Mouse (Mus musculus) gastrocnemius, adult 8-10 months (tissue): Measurements from ENCODE around the gene Olfr638. TPM values are rescaled to one million over a fixed set of nuclear protein-coding genes. Genes with fewer than 3 reads are reported as not detected.
"Not testable (repeated sequence)": the region's sequence is repeated elsewhere in the genome, so short reads cannot be mapped to it uniquely, and the experiment has no call there.

Source experiments
- DNase-seq, 2 experiments: peaks; one replicate each; pipeline ENCODE4 v3.0.0; 2022; ENCODE audit warnings: low spot score in 2 of 2
- total RNA-seq, 4 experiments: library from RNA; stranded (reverse); gene quantifications; 2 replicates each; pipeline ENCODE4 v1.2.4; 2022

Olfr638 gene
- not detected for total RNA-seq

GRCm38 (mm10) chr7:103998446-103998845 is at the start of gene Olfr638:
Olfr638 (plus strand) TSS chr7:103998746.
- no peak for DNase-seq

GRCm38 (mm10) chr7:103966873-103967272 is 31.7 kb upstream of the Olfr638 start:
- DNase-seq: not testable (repeated sequence)

GRCm38 (mm10) chr7:103970852-103971251 is 27.7 kb upstream of the Olfr638 start, which contains the start of gene Olfr635:
Olfr635 (plus strand) TSS chr7:103971152.
- DNase-seq: no peak

DNA sequence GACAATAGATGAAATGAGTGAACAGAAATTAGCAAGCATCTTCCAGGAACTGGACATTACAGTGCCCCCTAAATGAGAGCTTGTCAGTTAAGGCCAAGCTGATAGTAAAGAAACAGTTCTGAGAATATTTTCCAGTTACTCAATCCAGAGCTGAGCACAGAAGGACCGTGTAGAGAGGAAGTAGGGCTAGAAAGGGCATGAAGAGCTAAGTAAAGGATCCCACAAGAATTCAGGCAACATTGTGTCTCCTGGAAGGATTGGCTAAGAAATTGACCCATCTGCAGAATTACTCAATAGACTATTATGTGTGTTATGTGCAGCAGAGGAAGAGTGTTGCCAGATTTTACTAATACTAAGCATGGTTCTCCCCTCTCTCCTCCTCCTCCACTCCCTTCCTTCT is 26.8 kb upstream of the Olfr638 start:
- DNase-seq: no peak

GRCm38 (mm10) chr7:103999124-103999523 is 578 bp downstream of the Olfr638 start:
- DNase-seq: no peak

- no peak for DNase-seq
Observed at GRCm38 (mm10) chr7:104017203-104017602, 18.7 kb downstream of the Olfr638 start, which contains the start of gene Olfr639. Olfr639 (minus strand) TSS chr7:104017303.

DNA sequence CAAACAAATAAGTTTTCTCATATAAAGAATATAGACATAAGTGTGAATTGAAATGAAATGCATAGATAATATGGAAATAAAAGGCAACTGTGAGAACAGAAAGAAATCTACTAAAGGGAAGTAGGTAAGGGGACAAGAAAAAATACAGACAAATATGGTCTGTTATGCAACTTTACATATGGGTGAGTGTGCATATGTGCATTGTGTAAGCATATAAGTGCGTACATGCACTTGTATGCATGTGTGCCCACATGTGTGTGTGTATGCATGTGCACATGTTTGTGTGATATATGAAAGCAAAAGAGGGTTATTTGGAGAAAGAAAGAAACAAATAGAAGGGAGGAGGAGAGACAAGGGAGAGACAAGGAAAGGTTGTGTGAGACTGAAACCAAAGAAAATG is 20.4 kb downstream of the Olfr638 start:
- DNase-seq: no peak

GRCm38 (mm10) chr7:104021651-104022050 is 23.1 kb downstream of the Olfr638 start:
- DNase-seq: no peak

GRCm38 (mm10) chr7:104025473-104025872 is 26.9 kb downstream of the Olfr638 start, which contains the start of gene Olfr640:
Olfr640 (minus strand) TSS chr7:104025573.
- no peak for DNase-seq

DNA sequence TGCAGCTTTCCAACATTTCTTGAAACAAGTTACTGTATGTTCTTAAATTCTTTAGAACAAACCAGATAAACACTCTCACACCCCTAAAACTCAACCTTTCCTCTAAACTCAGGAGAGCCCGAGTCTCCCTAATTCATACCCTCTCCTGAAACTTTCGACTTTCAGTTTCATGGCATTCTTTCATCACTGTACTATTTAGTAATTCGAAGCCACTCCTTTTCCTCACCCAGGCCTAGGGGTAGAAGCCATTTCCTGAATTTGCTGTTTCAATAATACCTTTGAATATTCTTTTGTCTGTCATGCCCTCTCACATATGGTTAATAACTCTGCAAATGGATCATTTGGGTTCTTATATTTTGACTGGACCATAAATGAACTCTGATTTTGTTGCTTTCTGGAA is 28.4 kb downstream of the Olfr638 start:
- no peak for DNase-seq

DNA sequence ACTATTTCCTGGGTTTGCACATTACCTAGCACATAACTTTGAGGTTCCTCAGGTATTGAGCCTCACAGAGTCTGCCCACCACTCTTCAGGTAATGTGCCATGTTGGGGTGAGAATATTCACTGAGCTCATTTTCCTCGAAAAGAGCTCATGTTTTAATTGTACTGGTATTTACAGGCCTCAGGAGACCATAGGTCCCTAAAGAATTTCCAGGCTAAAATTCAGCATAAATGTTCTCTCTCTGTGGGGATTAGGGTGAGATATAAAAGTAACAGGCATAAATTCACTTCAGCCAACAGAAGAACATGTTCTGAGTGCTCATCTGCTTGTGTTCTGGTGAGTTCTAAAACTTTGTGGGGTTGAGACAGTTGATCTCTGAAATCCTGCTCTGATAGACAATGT is 36.6 kb downstream of the Olfr638 start, which contains the start of gene Olfr641:
Gene Olfr641, plus strand, starts transcription at position 301 of the 400 bp plus-strand sequence.
- DNase-seq: no peak

- DNase-seq: no peak
Observed at GRCm38 (mm10) chr7:104050745-104051144, 52.2 kb downstream of the Olfr638 start.

GRCm38 (mm10) chr7:104052566-104052965 is 54.0 kb downstream of the Olfr638 start, which contains the start of gene Olfr642:
Olfr642 (minus strand) TSS chr7:104052666.
- DNase-seq: no peak

Other genes with a start within 250 kb of the Olfr638 start
- not detected for gene Olfr630, start 241.4 kb upstream of the Olfr638 start, total RNA-seq
- gene Olfr69, start 227.2 kb upstream of the Olfr638 start, total RNA-seq: not detected
- not detected for gene Olfr68, start 219.0 kb upstream of the Olfr638 start, total RNA-seq
- not detected for gene Olfr67, start 206.9 kb upstream of the Olfr638 start, total RNA-seq
- gene Hbb-bt, start 184.8 kb upstream of the Olfr638 start, total RNA-seq: 10 to 100 TPM; 11.6 to 30.4 (median 18.8) TPM
- 100 to 1,000 TPM; 150 to 315 (median 224) TPM for gene Hbb-bs, start 170.7 kb upstream of the Olfr638 start, total RNA-seq
- not detected for gene Hbb-bh2, start 158.2 kb upstream of the Olfr638 start, total RNA-seq
- not detected for gene Hbb-bh1, start 155.6 kb upstream of the Olfr638 start, total RNA-seq
- not detected for gene Hbb-y, start 145.5 kb upstream of the Olfr638 start, total RNA-seq
- gene Olfr66, start 112.5 kb upstream of the Olfr638 start, total RNA-seq: not detected
- gene Olfr64, start 104.3 kb upstream of the Olfr638 start, total RNA-seq: not detected
- not detected for gene Olfr65, start 95.3 kb upstream of the Olfr638 start, total RNA-seq
- gene Olfr631, start 69.9 kb upstream of the Olfr638 start, total RNA-seq: not detected
- gene Olfr632, start 64.4 kb upstream of the Olfr638 start, total RNA-seq: not detected
- gene Olfr633, start 54.3 kb upstream of the Olfr638 start, total RNA-seq: not detected
- gene Olfr635, start 27.6 kb upstream of the Olfr638 start, total RNA-seq: not detected
- not detected for gene Olfr639, start 18.6 kb downstream of the Olfr638 start, total RNA-seq
- not detected for gene Olfr640, start 26.8 kb downstream of the Olfr638 start, total RNA-seq
- not detected for gene Olfr641, start 36.7 kb downstream of the Olfr638 start, total RNA-seq
- gene Olfr642, start 53.9 kb downstream of the Olfr638 start, total RNA-seq: not detected
- gene 4930516K23Rik, start 62.7 kb downstream of the Olfr638 start, total RNA-seq: not detected
- not detected for gene Olfr644, start 73.1 kb downstream of the Olfr638 start, total RNA-seq
- gene Olfr645, start 86.7 kb downstream of the Olfr638 start, total RNA-seq: not detected
- not detected for gene Olfr646, start 106.1 kb downstream of the Olfr638 start, total RNA-seq
- not detected for gene Ubqln5, start 131.1 kb downstream of the Olfr638 start, total RNA-seq
- not detected for gene Olfr643, start 138.7 kb downstream of the Olfr638 start, total RNA-seq
- gene Ubqln3, start 144.5 kb downstream of the Olfr638 start, total RNA-seq: not detected
- gene Ubqlnl, start 151.8 kb downstream of the Olfr638 start, total RNA-seq: not detected
- not detected for gene Olfm5, start 166.1 kb downstream of the Olfr638 start, total RNA-seq
- gene Olfr648, start 184.6 kb downstream of the Olfr638 start, total RNA-seq: not detected
- gene Olfr649, start 197.2 kb downstream of the Olfr638 start, total RNA-seq: not detected
- under 1 TPM; 0.19 to 0.99 (median 0.20) TPM for gene Trim6, start 220.0 kb downstream of the Olfr638 start, total RNA-seq
- gene Trim34a, start 245.7 kb downstream of the Olfr638 start, total RNA-seq: 1 to 10 TPM in 1 of 4 experiments, under 1 TPM in 3; 0.87 to 1.6 (median 0.95) TPM